In the genomic region with DNA sequence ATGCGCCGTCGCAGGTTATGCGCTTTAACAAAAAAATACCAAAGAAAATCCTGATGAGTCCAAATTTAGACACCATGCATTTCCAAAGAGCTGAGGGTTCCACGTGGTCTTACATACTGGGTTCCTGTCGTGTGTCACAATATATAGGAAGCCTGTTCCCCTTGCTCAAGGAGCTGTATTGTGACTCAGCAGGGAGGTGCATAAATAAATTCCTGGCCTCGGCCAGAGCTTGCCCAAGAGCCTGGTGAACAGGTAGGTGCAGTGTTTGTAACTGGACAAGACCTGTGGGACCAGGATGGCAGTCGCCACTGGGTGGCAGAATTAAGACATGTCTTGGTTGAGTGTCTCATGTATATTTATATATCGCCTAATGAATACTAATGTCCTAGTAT, we compare ENCODE assay signal across 8 mouse cellular contexts. TPM values are rescaled to one million over a fixed set of nuclear protein-coding genes. Genes with fewer than 3 reads are reported as not detected.
A peak's percentile ranks its signal among the peaks of the same experiment; 100 is the strongest.
DNase-seq lines count a peak whose midpoint lies in the region; ATAC-seq and TF ChIP-seq lines count a peak whose summit lies in the region.

No protein-coding gene starts in this region.

- DNase-seq in c-Kit-positive CD71-negative TER-119-negative erythroid progenitor cells, embryonic 14.5 days (ENCODE audit: low read depth): peak; percentile 42
- DNase-seq in forebrain, embryonic 11.5 days (ENCODE audit: low spot score): peak; percentile 55
- peak; percentile 82 to 90 for DNase-seq in kidney, postnatal 25 days
- peak; percentile 63 for DNase-seq in liver, embryonic 13.5 days
- DNase-seq in natural killer cell, adult 2 months (ENCODE audit: low spot score in 2 of 2): peak; percentile 30 to 41

- peak overlapping the region; percentile 59 for H3K27ac ChIP-seq in forebrain, embryonic 11.5 days (ENCODE audit: low read depth, low read length)
- H3K27ac ChIP-seq in heart, embryonic 15.5 days: peak overlapping the region; percentile 94
- H3K27ac ChIP-seq in liver, embryonic 13.5 days: peak overlapping the region; percentile 96
- H3K27ac ChIP-seq in stomach, embryonic 16.5 days (ENCODE audit: low read length): peak overlapping the region; percentile 97

- H3K27me3 ChIP-seq in E14TG2a.4 (ENCODE audit: insufficient read depth, low read length): no peaks in the 10 kb centered on the region
- no peaks in the 10 kb centered on the region for H3K27me3 ChIP-seq in forebrain, embryonic 11.5 days (ENCODE audit: control insufficient read depth, insufficient read depth, low read length)
- no peaks in the 10 kb centered on the region for H3K27me3 ChIP-seq in heart, embryonic 15.5 days
- no peaks in the 10 kb centered on the region for H3K27me3 ChIP-seq in liver, embryonic 13.5 days
- no peaks in the 10 kb centered on the region for H3K27me3 ChIP-seq in stomach, embryonic 16.5 days (ENCODE audit: control insufficient read depth, insufficient read depth, low read length)

- H3K9ac ChIP-seq in forebrain, embryonic 11.5 days (ENCODE audit: low read length): peak overlapping the region; percentile 58
- peak overlapping the region; percentile 60 for H3K9ac ChIP-seq in heart, embryonic 15.5 days
- H3K9ac ChIP-seq in liver, embryonic 13.5 days: peak overlapping the region; percentile 99
- H3K9ac ChIP-seq in stomach, embryonic 16.5 days (ENCODE audit: low read length): peak overlapping the region; percentile 72

- H3K4me3 ChIP-seq in E14TG2a.4 (replicated peaks; ENCODE audit: low read length): peak overlapping the region; percentile 95
- peak overlapping the region; percentile 79 for H3K4me3 ChIP-seq in forebrain, embryonic 11.5 days (ENCODE audit: low read depth, low read length)
- peak overlapping the region; percentile 83 for H3K4me3 ChIP-seq in heart, embryonic 15.5 days
- peak overlapping the region; percentile 97 for H3K4me3 ChIP-seq in liver, embryonic 13.5 days (replicated peaks)
- H3K4me3 ChIP-seq in stomach, embryonic 16.5 days (replicated peaks; ENCODE audit: low read length): peak overlapping the region; percentile 84

- 0 out of 2 replicates have a peak, but pooled peaks have one; percentile 9 for TF ChIP-seq CTCF in E14TG2a.4 (conservative IDR thresholded peaks at IDR 0.05; ENCODE audit: low read length)

- peak overlapping the region; percentile 96 for H3K4me2 ChIP-seq in forebrain, embryonic 11.5 days (ENCODE audit: low read depth, low read length, severe bottlenecking)
- peak overlapping the region; percentile 87 for H3K4me2 ChIP-seq in heart, embryonic 15.5 days
- peak overlapping the region; percentile 85 for H3K4me2 ChIP-seq in liver, embryonic 13.5 days
- H3K4me2 ChIP-seq in stomach, embryonic 16.5 days (ENCODE audit: low read depth, low read length): peak overlapping the region; percentile 87

- peak; percentile 60 for ATAC-seq in forebrain, embryonic 11.5 days (replicated peaks; ENCODE audit: low FRiP score)
- ATAC-seq in heart, embryonic 15.5 days (replicated peaks; ENCODE audit: insufficient number of reproducible peaks, insufficient read depth, low FRiP score, low read depth): peak; percentile 48
- peak; percentile 61 for ATAC-seq in liver, embryonic 13.5 days (ENCODE audit: low read depth)
- peak; percentile 71 for ATAC-seq in stomach, embryonic 16.5 days (ENCODE audit: insufficient read depth, low FRiP score)

- H3K36me3 ChIP-seq in E14TG2a.4 (ENCODE audit: insufficient read depth, low read length): no peaks in the 10 kb centered on the region
- H3K36me3 ChIP-seq in forebrain, embryonic 11.5 days (ENCODE audit: control insufficient read depth, insufficient read depth, low read length): no peaks in the 10 kb centered on the region
- no peaks in the 10 kb centered on the region for H3K36me3 ChIP-seq in heart, embryonic 15.5 days
- H3K36me3 ChIP-seq in liver, embryonic 13.5 days: no peaks in the 10 kb centered on the region
- no peaks in the 10 kb centered on the region for H3K36me3 ChIP-seq in stomach, embryonic 16.5 days (ENCODE audit: control insufficient read depth, insufficient read depth, low read length)

- WGBS in forebrain, embryonic 11.5 days: 12% methylated on average over 9 of the region's 9 CpGs
- 9% methylated on average over 9 of the region's 9 CpGs for WGBS in heart, embryonic 15.5 days
- 9% methylated on average over 9 of the region's 9 CpGs for WGBS in liver, embryonic 13.5 days (ENCODE audit: insufficient replicate concordance)
- WGBS in stomach, embryonic 16.5 days: 11% methylated on average over 9 of the region's 9 CpGs

- H3K4me1 ChIP-seq in E14TG2a.4 (replicated peaks; ENCODE audit: low read depth, low read length): peaks cover 24% of the 10 kb centered on the region
- no peaks in the 10 kb centered on the region for H3K4me1 ChIP-seq in forebrain, embryonic 11.5 days (replicated peaks; ENCODE audit: control insufficient read depth, insufficient read depth, low read length)
- H3K4me1 ChIP-seq in heart, embryonic 15.5 days (replicated peaks): peaks cover 9% of the 10 kb centered on the region
- H3K4me1 ChIP-seq in liver, embryonic 13.5 days (replicated peaks): peaks cover 36% of the 10 kb centered on the region
- peaks cover 8% of the 10 kb centered on the region for H3K4me1 ChIP-seq in stomach, embryonic 16.5 days (ENCODE audit: control insufficient read depth, insufficient read depth, low read length)

- 0 out of 2 replicates have a peak, but pooled peaks cover 5% of the 10 kb centered on the region for H3K9me3 ChIP-seq in E14TG2a.4 (ENCODE audit: low read length)
- no peaks in the 10 kb centered on the region for H3K9me3 ChIP-seq in forebrain, embryonic 11.5 days (ENCODE audit: control insufficient read depth, low read length)
- H3K9me3 ChIP-seq in heart, embryonic 15.5 days (replicated peaks): no peaks in the 10 kb centered on the region
- H3K9me3 ChIP-seq in liver, embryonic 13.5 days (replicated peaks): no peaks in the 10 kb centered on the region
- no peaks in the 10 kb centered on the region for H3K9me3 ChIP-seq in stomach, embryonic 16.5 days (replicated peaks; ENCODE audit: control insufficient read depth, low read length)

RNA-seq across cellular contexts. Expression of gene Clcn3, which starts 0.6 kb away (rescaled TPM):
- polyA plus RNA-seq in forebrain, embryonic 11.5 days (2014; fragmentation: Nextera tagmentation; extraction: Ambion mirVana): 39.3 and 44.4 TPM in 2 replicates
- polyA plus RNA-seq in heart, embryonic 15.5 days (2015; fragmentation: Nextera tagmentation; extraction: Ambion mirVana): 19.1 and 20.8 TPM in 2 replicates
- 35.8 and 41.3 TPM in 2 replicates for polyA plus RNA-seq in liver, embryonic 13.5 days (2015; fragmentation: Nextera tagmentation; extraction: Ambion mirVana)
- polyA plus RNA-seq in stomach, embryonic 16.5 days (2015; fragmentation: Nextera tagmentation; extraction: Ambion mirVana): 31.0 and 32.7 TPM in 2 replicates

RNA-seq across cellular contexts. Expression of gene Nek1, which starts 9.3 kb away (rescaled TPM):
- 20.5 and 23.3 TPM in 2 replicates for polyA plus RNA-seq in forebrain, embryonic 11.5 days (2014; fragmentation: Nextera tagmentation; extraction: Ambion mirVana)
- 11.9 and 13.0 TPM in 2 replicates for polyA plus RNA-seq in heart, embryonic 15.5 days (2015; fragmentation: Nextera tagmentation; extraction: Ambion mirVana)
- 9.2 and 11.9 TPM in 2 replicates for polyA plus RNA-seq in liver, embryonic 13.5 days (2015; fragmentation: Nextera tagmentation; extraction: Ambion mirVana)
- 17.5 and 17.9 TPM in 2 replicates for polyA plus RNA-seq in stomach, embryonic 16.5 days (2015; fragmentation: Nextera tagmentation; extraction: Ambion mirVana)

Comparison
In these comparisons a context has a peak if more than half of its experiments do, and no peak if none do; other contexts are left out.
1. Peak in every context shown above with its lines: DNase-seq, ATAC-seq, H3K4me3 ChIP-seq and H3K27ac ChIP-seq.
2. DNase-seq: peak in every context shown above with its lines; median percentile 86 in kidney, postnatal 25 days; 63 in liver, embryonic 13.5 days; 55 in forebrain, embryonic 11.5 days; 42 in c-Kit-positive CD71-negative TER-119-negative erythroid progenitor cells, embryonic 14.5 days; 36 in natural killer cell, adult 2 months.